Mouse (Mus musculus) heart, postnatal 0 days (tissue): Measurements from ENCODE around the gene Rom1.

ENCODE experiments used
- CTCF ChIP-seq: IDR thresholded peaks from 2 replicates; pipeline ENCODE4 v1.5.1; 2016; ENCODE audit warnings: antibody characterized with exemption, control low read depth, low read depth
- EP300 ChIP-seq: IDR thresholded peaks from 2 replicates; pipeline ENCODE4 v1.6.1; 2016; ENCODE audit warnings: antibody characterized with exemption, low read depth

DNA sequence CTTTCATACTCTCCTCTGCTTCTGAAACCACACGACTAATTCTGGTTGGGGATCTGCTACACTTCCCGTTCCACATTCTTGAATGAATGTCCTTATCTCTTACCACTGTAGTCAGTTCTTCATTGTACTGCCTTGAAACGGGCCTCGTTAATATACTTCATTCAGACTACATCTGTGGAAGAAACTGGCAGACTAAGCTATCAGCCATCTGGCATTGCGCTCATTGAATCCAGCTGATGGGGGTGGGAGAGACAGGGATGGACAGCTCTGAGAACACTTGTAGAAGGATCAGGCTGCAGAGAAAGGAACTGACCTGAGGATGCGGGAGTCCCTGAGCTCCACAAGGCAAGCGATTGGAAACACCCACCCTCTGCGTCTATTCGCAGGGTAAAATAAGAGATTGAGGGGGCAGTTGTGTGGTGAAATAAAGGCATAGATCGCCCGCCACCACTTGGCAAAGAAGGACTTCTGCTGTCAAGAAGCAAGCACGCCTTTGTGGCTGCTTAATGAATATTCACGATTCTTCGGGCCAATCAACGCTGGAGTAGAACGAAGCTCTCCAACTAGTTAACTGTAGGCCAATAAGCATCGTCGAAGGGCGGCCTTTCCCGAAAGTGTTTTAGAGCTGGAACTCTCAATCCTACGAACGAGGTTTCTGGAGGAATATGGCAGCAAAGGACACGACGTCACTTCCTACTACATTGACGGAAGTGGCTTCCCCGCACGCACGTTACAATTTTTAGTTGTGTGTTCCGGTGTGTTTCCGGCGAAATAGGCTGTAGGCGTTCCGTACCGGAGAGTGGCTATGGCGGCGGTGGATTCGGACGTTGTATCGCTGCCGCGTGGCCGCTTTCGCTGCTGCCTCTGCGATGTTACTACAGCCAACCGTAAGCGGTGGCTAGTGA lies 24.2 kb upstream of the Rom1 start, which contains the start of gene Tut1:
- TF ChIP-seq CTCF (no peak), EP300 (peak; percentile 73)
